Mouse (Mus musculus): Measurements from ENCODE around the gene Ripor2. TPM values are rescaled to one million over a fixed set of nuclear protein-coding genes. Genes with fewer than 3 reads are reported as not detected.
A peak's percentile ranks its signal among the peaks of the same experiment; 100 is the strongest.
"Not testable (repeated sequence)": the region's sequence is repeated elsewhere in the genome, so short reads cannot be mapped to it uniquely, and the experiment has no call there.

Ripor2 gene
- polyA plus RNA-seq, 2 experiments, result 2.1 TPM

DNA sequence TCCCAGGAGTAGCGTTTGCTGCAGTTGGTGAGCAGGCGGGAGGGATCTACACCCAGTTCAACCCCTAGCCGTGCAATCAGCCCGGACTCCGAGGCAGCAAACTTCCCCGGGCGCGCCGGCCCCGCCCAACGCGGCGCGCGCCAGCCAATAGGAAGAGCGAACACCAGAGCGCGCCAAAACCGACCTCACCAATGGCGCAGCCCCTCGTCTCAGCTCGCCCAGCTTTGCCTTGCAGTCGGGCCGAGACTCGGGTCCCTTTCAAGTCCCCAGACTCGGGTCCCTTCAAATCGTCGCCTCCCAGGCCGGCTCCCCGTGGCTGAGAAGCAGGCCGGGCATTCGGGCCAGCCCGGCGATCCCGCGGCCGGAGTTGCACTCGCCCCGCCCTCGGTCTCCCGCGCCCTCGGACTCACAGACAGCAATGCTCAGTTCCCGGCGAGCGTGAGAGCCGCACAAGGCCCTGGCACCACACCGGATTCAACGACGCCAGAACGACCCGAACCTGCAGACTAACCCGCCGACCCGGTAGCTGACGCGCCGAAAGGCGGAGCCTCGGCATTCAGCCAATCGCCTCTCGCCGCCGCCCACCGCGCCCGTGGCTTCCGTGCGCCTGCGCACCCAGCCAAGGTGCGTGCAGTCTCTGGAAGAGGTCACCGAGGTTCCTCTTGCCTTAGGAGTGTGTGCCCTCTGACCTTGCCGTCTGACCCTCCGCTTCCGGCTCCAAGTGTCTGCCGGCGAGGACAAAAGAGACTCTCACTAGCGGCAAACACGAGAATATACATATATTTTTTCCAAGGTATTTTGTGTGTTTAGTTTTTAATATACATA is 179.6 kb downstream of the Ripor2 start, which contains the start of gene Gmnn:
Gmnn (minus strand) TSS at position 521 of the 825 bp plus-strand sequence.
- Histone ChIP-seq H3K27me3 (ENCODE audit: control insufficient read depth, insufficient read depth, low read length) (no peaks in the 10 kb centered on the region), H3K27ac (peak within 1 kb of the TSS; percentile 97), H3K4me2 (ENCODE audit: low read depth) (peak within 1 kb of the TSS; percentile 94), H3K9me3 (ENCODE audit: control insufficient read depth, low read length) (no peaks in the 10 kb centered on the region), H3K4me1 (replicated peaks; ENCODE audit: control insufficient read depth in 2 of 2, insufficient read depth in 2 of 2, low read length in 1 of 2) (peaks cover 14 to 20% of the 10 kb centered on the region in 2 experiments), H3K4me3 (ENCODE audit: insufficient read depth in 1 of 2, low read depth in 2 of 2, low read length in 2 of 2) (peak within 1 kb of the TSS; percentile 98 to 99), H3K36me3 (replicated peaks; ENCODE audit: control insufficient read depth, insufficient read depth, low read depth) (peaks cover 33% of the 10 kb centered on the region), H3K9ac (replicated peaks) (peak within 1 kb of the TSS; percentile 100)
- ATAC-seq (ENCODE audit: insufficient read depth), result peak; percentile 97
- under 1% methylated on average over 79 of the region's 79 CpGs for WGBS (ENCODE audit: insufficient replicate concordance)
- TF ChIP-seq EP300 (IDR thresholded peaks at IDR 0.05; ENCODE audit: low read depth) (0 out of 2 replicates have a peak, but pooled peaks have one; percentile 23), CTCF (IDR thresholded peaks at IDR 0.05; ENCODE audit: low read depth) (0 out of 2 replicates have a peak, but pooled peaks have one; percentile 13)
- peak; percentile 89 to 90 (median 90) for DNase-seq (ENCODE audit: low read depth in 3 of 3, low spot score in 3 of 3)

DNA sequence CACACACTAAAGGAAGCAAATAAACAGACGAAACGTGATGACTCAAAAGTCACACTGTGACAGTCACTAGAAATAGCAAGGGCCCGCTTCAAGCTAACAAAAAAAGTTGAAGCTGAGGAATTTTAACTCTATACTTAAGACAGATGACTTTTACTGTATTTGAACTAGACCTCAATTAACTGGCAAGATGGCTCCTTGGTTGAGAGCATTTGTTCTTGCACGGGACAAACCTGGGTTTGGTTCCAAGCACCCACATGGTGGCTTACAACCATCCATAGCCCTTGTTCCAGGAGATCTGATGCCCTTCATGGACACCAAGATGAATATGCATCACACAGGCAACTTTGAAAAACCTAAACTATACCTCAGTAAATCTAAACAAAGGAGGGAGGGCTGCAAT is 180.3 kb downstream of the Ripor2 start:
- Histone ChIP-seq H3K4me1 (replicated peaks; ENCODE audit: control insufficient read depth in 2 of 2, insufficient read depth in 2 of 2, low read length in 1 of 2) (peaks cover 14 to 20% of the 10 kb centered on the region in 2 experiments), H3K4me2 (ENCODE audit: low read depth) (peak overlapping the region; percentile 94), H3K27me3 (ENCODE audit: control insufficient read depth, insufficient read depth, low read length) (no peaks in the 10 kb centered on the region), H3K36me3 (replicated peaks; ENCODE audit: control insufficient read depth, insufficient read depth, low read depth) (peaks cover 26% of the 10 kb centered on the region), H3K9me3 (ENCODE audit: control insufficient read depth, low read length) (no peaks in the 10 kb centered on the region), H3K4me3 (ENCODE audit: insufficient read depth in 1 of 2, low read depth in 2 of 2, low read length in 2 of 2) (peak overlapping the region; percentile 98 to 99; a peak in 3 of 4 replicates), H3K27ac (peak overlapping the region; percentile 33; the same call in 1 of the 2 replicates), H3K9ac (replicated peaks) (peak overlapping the region; percentile 100)
- 20% methylated on average over 4 of the region's 4 CpGs for WGBS (ENCODE audit: insufficient replicate concordance)
- ATAC-seq (ENCODE audit: insufficient read depth) (no peak), DNase-seq (ENCODE audit: low read depth in 3 of 3, low spot score in 3 of 3) (no peak)
- TF ChIP-seq CTCF (IDR thresholded peaks at IDR 0.05; ENCODE audit: low read depth), result no peak
- no peak for TF ChIP-seq EP300 (IDR thresholded peaks at IDR 0.05; ENCODE audit: low read depth)

DNA sequence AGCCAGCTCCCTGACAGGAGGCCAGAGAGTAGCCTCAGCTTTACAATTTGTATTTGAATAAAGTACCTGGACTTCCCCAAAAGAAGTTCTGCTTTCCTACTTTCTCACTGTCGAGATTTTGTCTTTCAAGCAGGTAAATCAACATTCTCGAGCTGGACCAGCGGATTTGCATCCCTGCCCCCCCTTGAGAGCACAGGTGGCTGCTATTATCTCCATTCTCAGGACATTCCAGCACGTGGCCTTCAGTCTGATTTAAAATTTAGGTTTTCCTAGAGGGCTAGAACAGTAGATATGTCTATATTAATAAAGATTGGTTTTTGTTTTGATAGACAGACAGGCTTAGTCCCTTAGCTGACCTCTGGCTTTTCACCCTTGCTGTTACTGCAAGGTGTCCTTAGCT is 185.8 kb downstream of the Ripor2 start:
- H3K27ac ChIP-seq; DNase-seq (ENCODE audit: low read depth in 3 of 3, low spot score in 3 of 3); H3K4me1 ChIP-seq (replicated peaks; ENCODE audit: control insufficient read depth in 2 of 2, insufficient read depth in 2 of 2, low read length in 1 of 2); ATAC-seq (ENCODE audit: insufficient read depth); H3K36me3 ChIP-seq (replicated peaks; ENCODE audit: control insufficient read depth, insufficient read depth, low read depth); H3K27me3 ChIP-seq (ENCODE audit: control insufficient read depth, insufficient read depth, low read length); H3K9me3 ChIP-seq (ENCODE audit: control insufficient read depth, low read length); H3K4me2 ChIP-seq (ENCODE audit: low read depth); H3K4me3 ChIP-seq (ENCODE audit: insufficient read depth in 1 of 2, low read depth in 2 of 2, low read length in 2 of 2); H3K9ac ChIP-seq (replicated peaks): not testable (repeated sequence)
- 61% methylated on average over 4 of the region's 4 CpGs for WGBS (ENCODE audit: insufficient replicate concordance)

DNA sequence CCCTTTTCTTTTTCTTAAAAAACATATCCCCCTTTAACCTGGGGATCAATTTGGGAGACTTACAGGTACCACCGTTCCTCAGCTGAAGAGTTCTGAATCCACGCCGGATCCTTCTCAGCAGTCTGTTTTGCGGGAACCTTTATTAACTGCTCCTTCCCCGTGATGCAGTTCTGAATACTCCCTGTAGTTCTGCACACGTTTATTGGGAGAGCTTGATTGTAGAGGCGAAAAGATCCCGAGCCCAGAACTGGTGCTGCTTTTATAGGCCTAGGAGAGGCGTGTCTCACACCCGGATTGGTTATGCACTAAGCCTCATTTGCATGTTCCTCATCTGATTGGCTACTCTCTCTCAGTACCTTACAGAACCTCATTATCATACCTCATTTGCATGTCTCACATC is 189.5 kb downstream of the Ripor2 start:
- WGBS (ENCODE audit: insufficient replicate concordance), result 87% methylated on average over 10 of the region's 10 CpGs

DNA sequence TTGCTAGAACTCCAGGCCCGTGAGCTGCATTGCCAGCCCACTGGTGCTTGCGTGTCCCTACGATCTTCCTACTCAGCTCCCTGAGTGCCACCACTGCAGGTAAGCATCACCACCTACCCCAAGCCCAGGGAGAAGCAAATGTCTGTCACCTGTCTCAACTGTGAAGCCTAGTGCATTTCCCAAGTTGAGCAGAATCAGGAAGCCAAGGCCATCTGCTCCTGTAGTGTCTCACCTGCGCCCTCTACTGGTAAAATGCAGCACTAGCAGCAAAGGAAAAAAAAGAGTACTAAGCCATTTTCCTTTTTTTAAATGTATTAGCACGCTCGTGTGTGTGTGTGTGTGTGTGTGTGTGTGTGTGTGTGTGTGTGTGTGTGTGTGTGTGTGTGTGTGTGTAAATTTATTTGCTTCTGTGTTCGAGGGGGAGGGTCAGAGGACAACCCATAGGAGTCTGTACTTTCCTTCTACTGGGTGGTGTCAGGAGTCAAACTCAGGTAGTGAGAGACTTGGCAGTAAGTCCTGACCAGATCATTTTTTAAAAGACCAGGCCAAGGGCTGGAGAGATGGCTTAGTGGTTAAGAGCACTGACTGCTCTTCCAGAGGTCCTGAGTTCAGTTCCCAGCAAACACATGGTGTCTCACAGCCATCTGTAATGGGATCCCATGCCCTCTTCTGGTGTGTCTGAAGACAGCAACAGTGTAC is 194.3 kb downstream of the Ripor2 start:
- no peak overlapping the region for H3K27ac ChIP-seq
- no peaks in the 10 kb centered on the region for H3K4me1 ChIP-seq (replicated peaks; ENCODE audit: control insufficient read depth in 2 of 2, insufficient read depth in 2 of 2, low read length in 1 of 2)
- TF ChIP-seq EP300 (IDR thresholded peaks at IDR 0.05; ENCODE audit: low read depth), result no peak
- TF ChIP-seq CTCF (IDR thresholded peaks at IDR 0.05; ENCODE audit: low read depth), result peak; percentile 96
- no peak overlapping the region for H3K9ac ChIP-seq (replicated peaks)
- no peaks in the 10 kb centered on the region for H3K36me3 ChIP-seq (replicated peaks; ENCODE audit: control insufficient read depth, insufficient read depth, low read depth)
- peak; percentile 53; the same call in 1 of the 2 replicates for ATAC-seq (ENCODE audit: insufficient read depth)
- H3K4me3 ChIP-seq (ENCODE audit: insufficient read depth in 1 of 2, low read depth in 2 of 2, low read length in 2 of 2), result no peak overlapping the region
- H3K9me3 ChIP-seq (ENCODE audit: control insufficient read depth, low read length), result no peaks in the 10 kb centered on the region
- 39% methylated on average over 7 of the region's 7 CpGs for WGBS (ENCODE audit: insufficient replicate concordance)
- DNase-seq (ENCODE audit: low read depth in 3 of 3, low spot score in 3 of 3), result peak; percentile 50 to 67 (median 57)
- H3K27me3 ChIP-seq (ENCODE audit: control insufficient read depth, insufficient read depth, low read length), result no peaks in the 10 kb centered on the region
- H3K4me2 ChIP-seq (ENCODE audit: low read depth), result no peak overlapping the region

More for the DNA sequence above, 189.5 kb downstream of the Ripor2 start:
- not testable (repeated sequence) for H3K4me3 ChIP-seq (ENCODE audit: insufficient read depth in 1 of 2, low read depth in 2 of 2, low read length in 2 of 2); H3K27ac ChIP-seq; DNase-seq (ENCODE audit: low read depth in 3 of 3, low spot score in 3 of 3); H3K9ac ChIP-seq (replicated peaks); H3K27me3 ChIP-seq (ENCODE audit: control insufficient read depth, insufficient read depth, low read length); H3K9me3 ChIP-seq (ENCODE audit: control insufficient read depth, low read length); H3K36me3 ChIP-seq (replicated peaks; ENCODE audit: control insufficient read depth, insufficient read depth, low read depth); H3K4me2 ChIP-seq (ENCODE audit: low read depth); H3K4me1 ChIP-seq (replicated peaks; ENCODE audit: control insufficient read depth in 2 of 2, insufficient read depth in 2 of 2, low read length in 1 of 2); ATAC-seq (ENCODE audit: insufficient read depth)
